Mouse (Mus musculus): ENCODE results near the gene Gpr176.

Gpr176 gene

GRCm38 (mm10) chr2:118372901-118373571 is at the start of gene Gpr176:
Gpr176 (minus strand) TSS chr2:118373419.
- peak; percentile 34 for DNase-seq (ENCODE audit: low spot score)

GRCm38 (mm10) chr2:118422385-118422784 is 49.2 kb upstream of the Gpr176 start:
- DNase-seq (ENCODE audit: low spot score), result no peak

GRCm38 (mm10) chr2:118421951-118422350 is 48.7 kb upstream of the Gpr176 start:
- DNase-seq (ENCODE audit: low spot score), result no peak

GRCm38 (mm10) chr2:118418076-118418475 is 44.9 kb upstream of the Gpr176 start:
- no peak for DNase-seq (ENCODE audit: low spot score)

DNA sequence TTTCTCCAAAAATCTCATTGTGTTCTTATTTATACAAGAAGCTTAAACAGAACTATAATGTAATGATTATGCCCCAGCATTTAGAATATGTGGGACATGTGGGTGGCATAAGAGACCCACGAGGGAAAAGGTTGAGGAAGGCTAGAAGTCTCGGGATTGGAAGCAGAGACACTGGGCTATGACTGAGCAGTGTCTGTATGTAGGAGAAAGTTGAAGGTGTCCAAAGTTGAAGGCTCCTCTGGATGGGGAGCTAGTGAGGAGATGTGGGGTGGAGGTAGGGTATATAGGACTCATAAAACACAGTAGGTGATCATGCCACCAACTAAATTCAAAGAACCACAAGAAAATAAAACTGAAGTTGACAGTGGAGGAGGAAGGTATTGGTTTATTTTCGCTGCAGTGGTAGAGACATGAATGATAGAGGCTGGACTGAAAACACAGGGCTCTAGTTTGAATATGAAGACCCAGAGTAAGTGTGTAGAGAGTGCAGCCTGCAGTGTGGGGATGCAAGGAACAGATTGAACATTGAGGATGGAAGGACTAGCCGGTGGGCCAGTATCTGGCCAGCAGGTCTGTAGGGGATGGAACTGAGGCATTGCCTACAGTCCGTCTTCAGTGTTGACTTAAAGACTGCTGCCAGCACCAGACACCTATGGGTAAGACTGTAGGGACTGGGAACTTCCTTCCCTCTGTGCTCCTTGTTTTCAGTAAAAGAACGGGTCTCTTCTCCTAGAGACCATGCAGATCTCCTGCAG is 42.6 kb upstream of the Gpr176 start:
- DNase-seq (ENCODE audit: low spot score), result no peak

- DNase-seq (ENCODE audit: low spot score), result no peak
Measured at GRCm38 (mm10) chr2:118412821-118413220, 39.6 kb upstream of the Gpr176 start.

- no peak for DNase-seq (ENCODE audit: low spot score)
Measured at GRCm38 (mm10) chr2:118408336-118408895, 35.2 kb upstream of the Gpr176 start.

GRCm38 (mm10) chr2:118406811-118407210 is 33.6 kb upstream of the Gpr176 start:
- DNase-seq (ENCODE audit: low spot score), result no peak

GRCm38 (mm10) chr2:118405568-118405967 is 32.3 kb upstream of the Gpr176 start:
- no peak for DNase-seq (ENCODE audit: low spot score)

GRCm38 (mm10) chr2:118404336-118404735 is 31.1 kb upstream of the Gpr176 start:
- no peak for DNase-seq (ENCODE audit: low spot score)

DNA sequence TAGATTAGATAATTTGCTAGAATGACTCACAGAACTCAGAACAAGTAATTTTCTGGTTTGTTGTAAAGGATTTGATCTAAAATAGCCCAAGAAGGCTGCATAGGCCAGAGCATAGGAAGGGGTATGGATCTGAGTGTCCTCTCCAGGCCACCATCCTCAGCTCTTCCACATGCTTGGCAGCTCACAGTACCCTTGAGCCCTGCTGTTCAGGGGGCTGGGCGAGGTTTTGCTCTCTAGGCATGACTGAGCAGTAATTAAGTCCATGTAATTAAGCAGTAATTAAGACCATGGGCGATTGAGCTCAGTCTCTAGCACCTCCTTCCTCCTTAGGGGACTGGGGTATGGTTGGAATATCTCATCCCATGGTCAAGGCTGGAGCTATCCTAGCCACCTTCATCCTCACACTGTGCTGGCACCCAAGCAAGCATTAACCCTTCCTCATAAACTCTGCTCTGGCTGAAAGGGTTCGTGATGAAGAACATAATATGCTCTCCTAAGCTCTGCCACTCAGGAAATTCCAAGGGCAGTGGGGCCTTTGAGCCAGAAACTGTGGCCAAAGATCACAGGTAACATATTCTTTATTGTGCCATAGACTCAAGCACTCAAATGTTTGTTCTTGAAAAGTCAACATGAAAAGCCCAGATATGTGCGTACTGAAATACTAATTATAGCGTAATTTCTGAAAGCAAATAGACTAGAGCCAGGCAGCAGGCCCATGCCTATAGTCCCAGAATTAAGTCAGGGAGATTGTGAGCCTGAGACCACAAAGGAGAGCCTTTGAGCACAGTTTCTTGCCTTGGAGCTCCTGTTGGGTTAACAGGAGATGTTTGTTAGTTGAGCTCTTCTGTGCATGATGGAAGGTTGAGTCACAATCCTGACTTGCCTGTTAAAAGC is 28.9 kb upstream of the Gpr176 start:
- no peak for DNase-seq (ENCODE audit: low spot score)

GRCm38 (mm10) chr2:118399751-118400150 is 26.5 kb upstream of the Gpr176 start:
- no peak for DNase-seq (ENCODE audit: low spot score)

- no peak for DNase-seq (ENCODE audit: low spot score)
Measured at GRCm38 (mm10) chr2:118391201-118391600, 18.0 kb upstream of the Gpr176 start.

- DNase-seq (ENCODE audit: low spot score), result no peak
Measured at GRCm38 (mm10) chr2:118390072-118390471, 16.9 kb upstream of the Gpr176 start.

DNA sequence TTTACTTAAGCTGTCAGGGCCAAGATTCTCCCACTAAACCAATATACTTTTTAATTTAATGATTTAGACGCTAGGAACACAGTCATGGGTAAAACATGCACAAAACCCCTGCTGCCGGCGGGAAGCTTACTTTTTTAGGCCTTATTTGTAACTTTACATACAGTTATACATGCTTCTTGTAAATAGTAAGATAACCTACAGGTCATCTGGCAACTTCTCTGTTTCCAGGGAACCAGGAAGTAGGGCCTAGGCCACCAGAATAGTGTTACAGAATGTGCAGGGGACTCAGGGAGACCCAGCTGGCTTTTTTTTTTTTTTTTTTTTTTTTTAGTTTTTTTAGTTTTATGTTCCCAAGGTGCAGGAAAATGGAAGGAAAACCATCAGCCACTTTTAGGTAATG is 16.4 kb upstream of the Gpr176 start:
- DNase-seq (ENCODE audit: low spot score), result no peak

- peak; percentile 99 for DNase-seq (ENCODE audit: low spot score)
Measured at GRCm38 (mm10) chr2:118388341-118389335, 15.4 kb upstream of the Gpr176 start, which contains the start of gene Eif2ak4. Eif2ak4 (plus strand) TSS chr2:118388618.

DNA sequence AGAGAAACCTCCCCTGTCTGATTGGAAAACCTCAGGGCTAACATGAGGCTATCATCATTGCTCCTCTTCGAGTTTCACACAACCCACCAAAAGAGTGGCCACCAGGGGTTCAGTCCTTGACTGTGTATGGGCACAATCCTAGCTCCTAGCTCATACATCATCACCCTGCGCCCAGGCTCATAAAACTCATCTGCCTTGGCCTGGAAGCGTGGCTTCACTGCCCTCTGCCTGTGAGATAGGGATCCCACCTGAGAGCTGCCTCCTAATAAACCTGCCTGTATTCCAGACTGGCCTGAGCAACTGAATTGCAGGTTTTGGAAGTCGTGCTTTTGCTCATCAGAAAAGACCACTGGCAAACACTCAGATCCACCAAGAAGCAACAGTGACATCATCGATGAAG is 10.2 kb upstream of the Gpr176 start:
- DNase-seq (ENCODE audit: low spot score), result no peak

- no peak for DNase-seq (ENCODE audit: low spot score)
Measured at GRCm38 (mm10) chr2:118379756-118380155, 6.5 kb upstream of the Gpr176 start.

GRCm38 (mm10) chr2:118375931-118376330 is 2.7 kb upstream of the Gpr176 start:
- DNase-seq (ENCODE audit: low spot score), result no peak

DNA sequence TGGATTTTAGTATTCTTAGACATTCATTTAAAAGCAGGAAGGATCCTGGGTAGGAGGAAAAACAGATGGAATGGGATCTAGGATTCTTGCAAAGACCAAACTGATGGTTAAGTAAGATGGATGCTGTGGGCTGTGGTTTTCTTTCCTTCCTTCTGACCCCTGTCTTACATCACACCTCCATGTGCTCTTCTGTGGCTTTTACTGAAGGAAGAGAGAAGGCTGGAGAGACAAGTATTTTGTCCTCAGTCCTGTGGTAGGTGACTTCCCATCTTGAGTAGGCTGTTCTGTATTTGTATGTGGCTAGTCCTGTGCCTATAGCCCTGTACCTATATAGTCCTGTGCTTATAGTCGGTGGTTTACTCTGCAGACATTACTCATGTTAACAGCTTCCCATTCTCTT is 2.3 kb upstream of the Gpr176 start:
- no peak for DNase-seq (ENCODE audit: low spot score)

Measured in ovary, postnatal 36 days (tissue).